Comparison of ENCODE assay signal across 36 mouse cellular contexts in the genomic region with DNA sequence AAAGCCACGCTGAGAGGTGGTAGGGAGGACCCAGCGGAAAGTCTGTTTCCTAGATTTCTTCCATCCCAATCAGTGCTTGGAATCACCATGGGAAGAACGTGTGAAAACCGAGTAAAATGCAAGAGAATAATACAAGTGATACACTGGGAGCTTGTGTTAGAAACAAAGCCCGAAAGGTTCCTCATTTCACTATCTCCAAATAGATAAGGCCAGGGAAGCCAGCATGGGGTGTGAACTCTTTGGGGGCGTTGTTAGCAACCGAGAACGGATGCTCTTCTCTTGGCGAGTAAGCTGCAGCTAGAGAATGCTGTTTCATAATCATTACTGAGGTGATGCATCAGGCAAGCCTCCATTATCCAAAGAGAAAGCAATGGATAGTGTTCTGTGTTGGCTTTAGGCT.
"Had no signal": no experiment of that assay in that cellular context is flagged by ENCODE, and none has a peak within 500 bp of the region (broad histone marks: within the 10 kb centered on the region; RNA-seq: fewer than 3 reads in every experiment).

No protein-coding gene starts in this region.

- ATAC-seq: hindbrain, embryonic 16.5 days; hindbrain, postnatal 0 days; inflammation-experienced regulatory T-cells, adult 6 months; intestine, embryonic 15.5 days; intestine, embryonic 16.5 days; intestine, postnatal 0 days had no signal

- DNase-seq: heart, postnatal 10 days; heart, postnatal 14 days; heart, postnatal 36 days; heart, postnatal 4 days; kidney, adult 11 months; kidney, adult 18-20 months; kidney, adult 2 months; kidney, adult 8-10 months; kidney, adult 9 months; kidney, postnatal 10 days; kidney, postnatal 14 days; kidney, postnatal 25 days; kidney, postnatal 36 days; kidney, postnatal 4 days; layer of hippocampus, adult 9-11 months; layer of hippocampus, postnatal 36 days had no signal

- H3K27me3 ChIP-seq: heart, embryonic 12.5 days; heart, embryonic 13.5 days; heart, embryonic 15.5 days; hindbrain, embryonic 12.5 days; hindbrain, embryonic 15.5 days; intestine, embryonic 15.5 days; kidney, embryonic 15.5 days had no signal

- H3K4me3 ChIP-seq: heart, embryonic 10.5 days; heart, embryonic 12.5 days; heart, embryonic 13.5 days; heart, embryonic 15.5 days; hindbrain, embryonic 10.5 days; hindbrain, embryonic 12.5 days; hindbrain, embryonic 13.5 days; hindbrain, embryonic 15.5 days; intestine, embryonic 15.5 days; kidney, embryonic 15.5 days; layer of hippocampus, adult 2 months; left cerebral cortex, adult 2 months had no signal

- H3K9ac ChIP-seq: heart, embryonic 12.5 days; heart, embryonic 13.5 days; heart, embryonic 15.5 days; hindbrain, embryonic 12.5 days; hindbrain, embryonic 13.5 days; hindbrain, embryonic 14.5 days; hindbrain, embryonic 15.5 days; intestine, embryonic 15.5 days; kidney, embryonic 15.5 days had no signal

- H3K4me1 ChIP-seq: heart, embryonic 10.5 days; heart, embryonic 12.5 days; heart, embryonic 13.5 days; heart, embryonic 15.5 days; hindbrain, embryonic 12.5 days; intestine, embryonic 15.5 days had no signal

- H3K36me3 ChIP-seq: heart, embryonic 10.5 days; heart, embryonic 12.5 days; heart, embryonic 13.5 days; heart, embryonic 15.5 days; hindbrain, embryonic 10.5 days; hindbrain, embryonic 12.5 days; hindbrain, embryonic 13.5 days; hindbrain, embryonic 15.5 days; intestine, embryonic 15.5 days; kidney, embryonic 15.5 days had no signal

- H3K4me2 ChIP-seq: heart, embryonic 11.5 days; heart, embryonic 12.5 days; heart, embryonic 13.5 days; heart, embryonic 15.5 days; hindbrain, embryonic 12.5 days; hindbrain, embryonic 13.5 days; hindbrain, embryonic 14.5 days; hindbrain, embryonic 15.5 days; intestine, embryonic 15.5 days; kidney, embryonic 15.5 days had no signal

- H3K9me3 ChIP-seq: heart, embryonic 10.5 days; heart, embryonic 12.5 days; heart, embryonic 13.5 days; heart, embryonic 15.5 days; hindbrain, embryonic 10.5 days; hindbrain, embryonic 12.5 days; hindbrain, embryonic 13.5 days; hindbrain, embryonic 15.5 days; intestine, embryonic 15.5 days; kidney, embryonic 15.5 days had no signal

- H3K27ac ChIP-seq: heart, embryonic 10.5 days; heart, embryonic 13.5 days; heart, embryonic 15.5 days; hindbrain, embryonic 10.5 days; hindbrain, embryonic 12.5 days; hindbrain, embryonic 13.5 days; hindbrain, embryonic 14.5 days; hindbrain, embryonic 15.5 days; hindbrain, postnatal 0 days; intestine, embryonic 15.5 days; kidney, embryonic 15.5 days; kidney, postnatal 0 days; layer of hippocampus, adult 2 months; left cerebral cortex, adult 2 months had no signal
